Mouse (Mus musculus): Measurements from ENCODE around the gene Bahcc1. TPM values are rescaled to one million over a fixed set of nuclear protein-coding genes. Genes with fewer than 3 reads are reported as not detected.

Bahcc1 gene
- polyA plus RNA-seq, 1 experiment from 2014 or later = 17.2 TPM

GRCm38 (mm10) chr11:120260769-120261150 is 28.0 kb downstream of the Bahcc1 start:
- ATAC-seq = no peak
- Histone ChIP-seq H3K4me1 (peaks cover 97% of the 10 kb centered on the region), H3K27ac (peak overlapping the region; percentile 88; the same call in 1 of the 2 replicates), H3K9ac (peak overlapping the region; percentile 14; the same call in 1 of the 2 replicates), H3K4me2 (peak overlapping the region; percentile 27), H3K27me3 (peaks cover 20% of the 10 kb centered on the region), H3K4me3 (0 out of 2 replicates have a peak overlapping the region, but pooled peaks have one; percentile 6), H3K36me3 (ENCODE audit: poor library complexity, severe bottlenecking) (peaks cover 12% of the 10 kb centered on the region; the same call in 1 of the 2 replicates), H3K9me3 (replicated peaks) (no peaks in the 10 kb centered on the region)
- 69% methylated on average over 6 of the region's 6 CpGs for WGBS

- Histone ChIP-seq H3K9ac (no peak overlapping the region), H3K27me3 (peaks cover 29% of the 10 kb centered on the region), H3K9me3 (replicated peaks) (no peaks in the 10 kb centered on the region), H3K4me1 (peaks cover 97% of the 10 kb centered on the region), H3K27ac (peak overlapping the region; percentile 88), H3K4me2 (peak overlapping the region; percentile 27), H3K4me3 (0 out of 2 replicates have a peak overlapping the region, but pooled peaks have one; percentile 6), H3K36me3 (ENCODE audit: poor library complexity, severe bottlenecking) (peaks cover 17% of the 10 kb centered on the region; the same call in 1 of the 2 replicates)
- peak; percentile 87 for ATAC-seq
- 23% methylated on average over 20 of the region's 20 CpGs for WGBS
Measured at GRCm38 (mm10) chr11:120261416-120262355, 28.9 kb downstream of the Bahcc1 start.

DNA sequence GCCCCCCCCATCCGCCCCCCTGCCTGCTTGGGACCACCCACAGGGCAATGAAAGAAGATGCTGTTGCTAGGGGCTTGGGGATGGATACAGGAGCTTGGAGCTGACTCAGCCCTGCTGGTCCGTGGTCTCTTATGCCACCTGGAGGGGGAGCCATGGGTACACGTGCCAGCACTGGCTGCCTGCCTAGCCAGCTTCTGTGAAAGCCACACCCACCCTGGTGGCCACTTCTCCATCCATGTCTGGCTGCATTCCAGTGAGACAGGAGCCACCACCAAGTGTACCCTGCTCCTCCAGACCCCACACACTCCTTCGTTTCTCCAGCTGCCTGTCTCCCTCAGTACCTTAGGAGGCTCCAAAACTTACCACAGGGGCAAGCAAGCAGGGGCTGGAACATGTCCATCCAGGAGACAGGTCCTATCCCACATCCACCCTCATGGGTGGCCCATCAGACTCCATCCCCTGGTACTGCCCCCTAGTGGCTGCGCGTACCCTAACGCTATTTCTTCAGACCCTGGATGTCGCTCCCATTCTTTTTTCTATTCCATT is 29.7 kb downstream of the Bahcc1 start:
- peaks cover 96% of the 10 kb centered on the region for H3K4me1 ChIP-seq
- H3K36me3 ChIP-seq (ENCODE audit: poor library complexity, severe bottlenecking) = peaks cover 17% of the 10 kb centered on the region; the same call in 1 of the 2 replicates
- WGBS = 21% methylated on average over 8 of the region's 8 CpGs
- H3K9ac ChIP-seq = no peak overlapping the region
- H3K4me3 ChIP-seq = no peak overlapping the region
- H3K27ac ChIP-seq = peak overlapping the region; percentile 88
- peaks cover 37% of the 10 kb centered on the region for H3K27me3 ChIP-seq
- ATAC-seq = peak; percentile 51; the same call in 1 of the 2 replicates
- H3K9me3 ChIP-seq (replicated peaks) = no peaks in the 10 kb centered on the region
- H3K4me2 ChIP-seq = peak overlapping the region; percentile 27

DNA sequence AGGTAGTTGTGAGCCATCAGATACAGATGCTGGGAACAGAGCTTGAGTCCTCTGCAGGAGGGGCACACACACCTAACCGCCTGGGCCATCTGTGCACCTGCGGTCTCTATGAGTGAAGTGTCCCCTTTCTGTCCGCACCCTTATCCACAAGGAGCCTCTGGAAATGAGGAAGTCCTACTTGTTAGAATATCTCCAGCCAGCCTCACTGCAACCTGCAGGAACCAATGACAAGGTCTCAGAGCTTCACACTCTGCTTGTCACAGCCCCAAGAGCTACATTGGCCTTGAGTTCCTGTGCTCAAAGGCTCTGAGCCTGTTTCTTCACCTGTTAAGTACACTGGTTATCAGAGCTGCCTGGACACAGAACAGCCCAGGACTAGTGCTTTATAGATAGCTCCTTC is 30.4 kb downstream of the Bahcc1 start:
- 91% methylated on average over 3 of the region's 3 CpGs for WGBS
- Histone ChIP-seq H3K9ac (no peak overlapping the region), H3K36me3 (ENCODE audit: poor library complexity, severe bottlenecking) (peaks cover 18% of the 10 kb centered on the region; the same call in 1 of the 2 replicates), H3K27me3 (peaks cover 42% of the 10 kb centered on the region), H3K4me2 (no peak overlapping the region), H3K9me3 (replicated peaks) (no peaks in the 10 kb centered on the region), H3K27ac (no peak overlapping the region), H3K4me1 (peaks cover 96% of the 10 kb centered on the region), H3K4me3 (no peak overlapping the region)
- no peak for ATAC-seq

DNA sequence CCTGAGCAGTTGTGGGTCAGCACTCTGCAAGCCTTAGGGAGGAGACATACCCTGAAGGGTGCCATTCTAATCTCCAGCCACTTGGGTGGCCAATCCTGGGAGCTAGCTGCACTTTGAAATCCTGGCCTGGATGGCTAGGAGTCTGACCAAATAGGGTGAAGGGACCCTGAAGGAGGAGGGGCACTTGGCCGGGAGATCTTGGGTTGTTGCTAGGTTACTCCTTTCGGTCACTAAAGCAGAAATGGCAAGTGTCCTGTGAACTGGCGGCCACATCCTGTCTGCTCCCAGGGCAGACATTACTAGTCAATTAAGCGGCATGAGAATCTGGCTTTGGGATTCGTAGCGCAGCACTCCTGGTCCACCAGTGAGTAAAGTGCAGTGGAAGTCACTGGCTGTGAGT is 31.3 kb downstream of the Bahcc1 start:
- Histone ChIP-seq H3K9ac (no peak overlapping the region), H3K27ac (no peak overlapping the region), H3K36me3 (ENCODE audit: poor library complexity, severe bottlenecking) (peaks cover 21% of the 10 kb centered on the region; the same call in 1 of the 2 replicates), H3K4me1 (peaks cover 99% of the 10 kb centered on the region), H3K4me2 (no peak overlapping the region), H3K27me3 (peaks cover 45% of the 10 kb centered on the region), H3K4me3 (no peak overlapping the region), H3K9me3 (replicated peaks) (no peaks in the 10 kb centered on the region)
- 65% methylated on average over 6 of the region's 6 CpGs for WGBS
- no peak for ATAC-seq

DNA sequence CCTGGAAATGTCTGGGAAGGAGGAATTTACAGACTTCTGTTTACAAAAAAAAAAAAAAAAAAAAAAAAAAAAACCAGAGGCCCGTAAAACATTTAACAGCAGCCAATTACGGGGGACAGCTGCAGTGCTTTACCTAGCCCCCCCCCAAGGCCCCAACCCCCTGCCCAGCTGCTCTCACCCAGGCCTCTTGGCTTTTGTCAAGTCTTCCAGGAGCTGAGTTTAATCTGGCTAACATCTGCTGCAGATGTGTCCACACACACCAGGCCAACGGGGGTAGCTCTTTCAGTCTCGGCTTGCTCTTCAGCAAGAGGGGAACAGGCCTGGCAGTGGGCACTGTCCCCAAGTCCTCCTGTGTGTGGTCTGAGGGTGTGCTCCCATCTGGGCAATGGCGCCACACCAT is 32.7 kb downstream of the Bahcc1 start:
- 58% methylated on average over 5 of the region's 5 CpGs for WGBS
- no peak overlapping the region for H3K4me3 ChIP-seq
- H3K4me1 ChIP-seq = peaks cover 96% of the 10 kb centered on the region
- no peak overlapping the region for H3K4me2 ChIP-seq
- H3K9ac ChIP-seq = no peak overlapping the region
- no peaks in the 10 kb centered on the region for H3K9me3 ChIP-seq (replicated peaks)
- H3K27me3 ChIP-seq = peaks cover 43% of the 10 kb centered on the region
- H3K27ac ChIP-seq = peak overlapping the region; percentile 35; the same call in 1 of the 2 replicates
- no peak for ATAC-seq
- peaks cover 20% of the 10 kb centered on the region; the same call in 1 of the 2 replicates for H3K36me3 ChIP-seq (ENCODE audit: poor library complexity, severe bottlenecking)

DNA sequence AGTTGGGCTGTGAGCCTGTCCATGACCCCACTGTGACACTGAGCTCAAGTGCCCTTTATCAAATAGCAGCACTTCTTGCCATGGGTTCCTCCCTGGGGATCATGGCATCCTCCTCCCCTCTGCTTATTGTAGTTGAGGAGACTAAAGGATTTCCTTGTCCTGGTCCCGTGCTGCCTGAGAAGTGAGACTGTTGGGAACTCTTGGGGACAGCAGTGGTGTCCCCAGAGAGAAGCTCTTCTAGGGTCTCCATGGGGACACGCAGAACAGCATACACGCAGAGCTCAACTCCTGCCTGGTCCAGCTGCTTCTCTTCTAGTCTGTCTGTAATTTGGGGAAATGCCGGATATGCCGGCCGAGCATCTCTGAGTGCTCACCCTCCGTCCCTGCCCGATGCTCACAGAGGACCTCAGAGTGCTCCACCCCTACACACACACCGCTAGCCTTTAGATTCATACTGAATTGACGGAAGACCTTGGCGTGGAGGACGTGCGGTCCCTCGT is 33.6 kb downstream of the Bahcc1 start:
- H3K9me3 ChIP-seq (replicated peaks) = no peaks in the 10 kb centered on the region
- no peak overlapping the region for H3K4me2 ChIP-seq
- H3K4me1 ChIP-seq = peaks cover 87% of the 10 kb centered on the region
- no peak for ATAC-seq
- no peak overlapping the region for H3K4me3 ChIP-seq
- H3K27ac ChIP-seq = no peak overlapping the region
- WGBS = 88% methylated on average over 14 of the region's 14 CpGs
- H3K36me3 ChIP-seq (ENCODE audit: poor library complexity, severe bottlenecking) = peaks cover 25% of the 10 kb centered on the region
- H3K9ac ChIP-seq = no peak overlapping the region
- H3K27me3 ChIP-seq = peaks cover 44% of the 10 kb centered on the region

DNA sequence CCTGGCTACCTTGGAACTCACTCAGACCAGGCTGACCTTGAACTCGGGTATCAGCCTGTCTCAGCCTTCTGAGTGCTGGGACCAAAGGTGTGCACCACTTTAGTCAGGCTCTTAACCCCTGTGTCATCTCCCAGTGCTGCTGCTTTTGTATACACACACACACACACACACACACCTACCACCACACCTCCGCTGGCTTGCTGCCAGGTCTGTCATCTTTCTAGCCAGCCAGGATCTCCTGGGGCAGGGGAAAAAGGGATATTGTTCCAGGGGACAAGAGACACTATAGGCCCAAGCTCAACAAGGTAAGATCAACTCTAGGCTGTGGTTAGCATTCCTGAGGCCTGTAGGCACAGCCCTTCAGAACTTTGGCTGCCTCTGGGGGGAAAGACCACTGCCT is 34.5 kb downstream of the Bahcc1 start:
- WGBS = 71% methylated on average over 2 of the region's 2 CpGs
- no peak for ATAC-seq
- no peak overlapping the region for H3K4me2 ChIP-seq
- H3K27me3 ChIP-seq = peaks cover 53% of the 10 kb centered on the region
- H3K9me3 ChIP-seq (replicated peaks) = no peaks in the 10 kb centered on the region
- peaks cover 77% of the 10 kb centered on the region for H3K4me1 ChIP-seq
- H3K4me3 ChIP-seq = no peak overlapping the region
- peaks cover 34% of the 10 kb centered on the region for H3K36me3 ChIP-seq (ENCODE audit: poor library complexity, severe bottlenecking)
- peak overlapping the region; percentile 2 for H3K27ac ChIP-seq
- H3K9ac ChIP-seq = no peak overlapping the region

- H3K4me1 ChIP-seq = peaks cover 73% of the 10 kb centered on the region
- H3K27me3 ChIP-seq = peaks cover 55% of the 10 kb centered on the region
- WGBS = 54% methylated on average over 2 of the region's 3 CpGs
- ATAC-seq = no peak
- H3K36me3 ChIP-seq (ENCODE audit: poor library complexity, severe bottlenecking) = peaks cover 38% of the 10 kb centered on the region
- no peaks in the 10 kb centered on the region for H3K9me3 ChIP-seq (replicated peaks)
- H3K4me3 ChIP-seq = no peak overlapping the region
- H3K27ac ChIP-seq = peak overlapping the region; percentile 2
- no peak overlapping the region for H3K4me2 ChIP-seq
- no peak overlapping the region for H3K9ac ChIP-seq
Measured at GRCm38 (mm10) chr11:120267676-120268075, 34.9 kb downstream of the Bahcc1 start.

DNA sequence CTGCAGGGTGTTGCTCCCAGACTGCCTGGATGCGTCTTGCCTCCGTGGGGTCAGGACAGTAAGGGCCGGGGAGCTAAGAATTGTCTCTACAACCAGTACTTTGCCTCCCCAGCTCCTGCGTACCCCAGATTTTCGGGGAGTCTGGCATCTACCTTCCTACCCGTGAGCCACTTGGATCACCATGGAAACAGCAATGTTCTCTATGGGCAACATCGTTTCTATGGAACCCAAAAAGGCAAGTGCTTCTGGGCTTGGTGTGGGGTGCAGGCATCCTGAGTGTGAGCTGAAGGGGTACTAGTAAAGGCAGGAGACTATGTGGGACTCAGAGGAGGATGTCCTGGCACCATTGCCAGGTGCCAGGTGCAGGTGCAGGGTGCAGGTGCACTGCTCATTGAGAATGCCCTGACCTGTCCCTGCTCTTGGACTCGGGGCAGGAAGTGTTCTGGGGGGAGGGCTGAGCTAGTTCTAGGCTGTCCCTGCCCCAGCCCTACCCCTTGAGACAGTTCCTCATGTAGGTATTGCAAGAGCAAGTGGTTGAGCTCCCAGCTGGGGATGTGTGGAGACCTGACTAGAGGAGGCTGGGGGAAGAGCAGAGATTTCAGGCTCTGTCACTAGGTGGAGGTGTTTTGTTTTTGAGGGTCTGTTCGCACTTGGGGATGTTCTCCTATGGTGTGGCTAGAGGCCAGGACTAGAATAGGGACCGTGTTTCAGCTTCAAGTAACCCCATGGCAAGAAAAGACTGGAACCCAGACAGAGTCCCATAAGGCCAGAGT is 35.6 kb downstream of the Bahcc1 start:
- ATAC-seq = no peak
- H3K9ac ChIP-seq = peak overlapping the region; percentile 1; the same call in 1 of the 2 replicates
- H3K27ac ChIP-seq = no peak overlapping the region
- H3K9me3 ChIP-seq (replicated peaks) = no peaks in the 10 kb centered on the region
- peaks cover 62% of the 10 kb centered on the region for H3K27me3 ChIP-seq
- H3K4me3 ChIP-seq = no peak overlapping the region
- WGBS = 60% methylated on average over 10 of the region's 10 CpGs
- H3K36me3 ChIP-seq (ENCODE audit: poor library complexity, severe bottlenecking) = peaks cover 45% of the 10 kb centered on the region
- H3K4me2 ChIP-seq = no peak overlapping the region
- peaks cover 66% of the 10 kb centered on the region for H3K4me1 ChIP-seq

GRCm38 (mm10) chr11:120269007-120269406 is 36.3 kb downstream of the Bahcc1 start:
- peak overlapping the region; percentile 55 for H3K27ac ChIP-seq
- no peak overlapping the region; the same call in 1 of the 2 replicates for H3K9ac ChIP-seq
- H3K4me1 ChIP-seq = peaks cover 60% of the 10 kb centered on the region
- peaks cover 57% of the 10 kb centered on the region for H3K27me3 ChIP-seq
- H3K4me3 ChIP-seq = no peak overlapping the region
- H3K4me2 ChIP-seq = no peak overlapping the region
- H3K36me3 ChIP-seq (ENCODE audit: poor library complexity, severe bottlenecking) = peaks cover 46% of the 10 kb centered on the region
- no peak for ATAC-seq
- WGBS = 75% methylated on average over 3 of the region's 3 CpGs
- H3K9me3 ChIP-seq (replicated peaks) = no peaks in the 10 kb centered on the region
